Comparison of ENCODE assay signal across 9 mouse cellular contexts in genomic region chr17:15108473-15109441, GRCm38 (mm10).
A peak's percentile ranks its signal among the peaks of the same experiment; 100 is the strongest.
DNase-seq lines count a peak whose midpoint lies in the region; ATAC-seq and TF ChIP-seq lines count a peak whose summit lies in the region.
"Had no signal": no experiment of that assay in that cellular context is flagged by ENCODE, and none has a peak within 500 bp of the region (broad histone marks: within the 10 kb centered on the region; RNA-seq: fewer than 3 reads in every experiment).

No protein-coding gene starts in this region.

- H3K9me3 ChIP-seq in lung, embryonic 15.5 days, result no peaks in the 10 kb centered on the region
- H3K9me3 ChIP-seq in forebrain, embryonic 10.5 days, result no peaks in the 10 kb centered on the region

- no peaks in the 10 kb centered on the region; the same call in 1 of the 2 replicates for H3K27me3 ChIP-seq in lung, embryonic 15.5 days
- 0 out of 2 replicates have a peak, but pooled peaks cover 3% of the 10 kb centered on the region for H3K27me3 ChIP-seq in forebrain, embryonic 10.5 days (ENCODE audit: poor library complexity, severe bottlenecking)

- 16% methylated on average over 20 of the region's 20 CpGs for WGBS in lung, embryonic 15.5 days
- 33% methylated on average over 20 of the region's 20 CpGs for WGBS in lung, adult 2 months
- 66% methylated on average over 20 of the region's 20 CpGs for WGBS in forebrain, embryonic 10.5 days

- TF ChIP-seq POLR2A in lung, adult 2 months (IDR thresholded peaks at IDR 0.05; ENCODE audit: borderline replicate concordance, extremely low read depth, low read depth, low read length), result no peak

- DNase-seq in lung, adult 2 months, result no peak
- no peak for DNase-seq in forebrain, embryonic 10.5 days (ENCODE audit: extremely low spot score, low spot score)
- peak; percentile 26 to 28 for DNase-seq in layer of hippocampus, postnatal 14 days (ENCODE audit: low spot score in 2 of 2)
- peak; percentile 65 for DNase-seq in retina, postnatal 1 day
- DNase-seq in natural killer cell, adult 2 months (ENCODE audit: low spot score in 2 of 2), result no peak
- DNase-seq in thymus, adult 18-20 months, result no peak
- DNase-seq in cerebellum, postnatal 36 days, result no peak

- peak overlapping the region; percentile 45 for H3K4me2 ChIP-seq in lung, embryonic 15.5 days

- peak; percentile 79 for ATAC-seq in lung, embryonic 15.5 days (ENCODE audit: borderline replicate concordance, extremely low read depth, low FRiP score, low TSS enrichment)

- H3K27ac ChIP-seq in lung, embryonic 15.5 days, result no peak overlapping the region
- H3K27ac ChIP-seq in forebrain, embryonic 10.5 days, result peak overlapping the region; percentile 58
- H3K27ac ChIP-seq: macrophage had no signal

- H3K4me1 ChIP-seq in lung, embryonic 15.5 days, result peaks cover 14% of the 10 kb centered on the region
- no peaks in the 10 kb centered on the region for H3K4me1 ChIP-seq in lung, adult 2 months (ENCODE audit: control insufficient read depth, insufficient read depth, low read length)
- H3K4me1 ChIP-seq in forebrain, embryonic 10.5 days, result peaks cover 17% of the 10 kb centered on the region

- H3K9ac ChIP-seq in lung, embryonic 15.5 days, result no peak overlapping the region

- H3K36me3 ChIP-seq in lung, embryonic 15.5 days, result no peaks in the 10 kb centered on the region
- no peaks in the 10 kb centered on the region for H3K36me3 ChIP-seq in forebrain, embryonic 10.5 days (replicated peaks)

- H3K4me3 ChIP-seq in lung, embryonic 15.5 days, result no peak overlapping the region
- H3K4me3 ChIP-seq in lung, adult 2 months (replicated peaks; ENCODE audit: extremely low read depth, low read depth, low read length), result no peak overlapping the region
- H3K4me3 ChIP-seq in forebrain, embryonic 10.5 days, result peak overlapping the region; percentile 5; the same call in 1 of the 2 replicates

- TF ChIP-seq CTCF in lung, adult 2 months (IDR thresholded peaks at IDR 0.05; ENCODE audit: insufficient read depth, low read length), result no peak

Comparison
In these comparisons a context has a peak if more than half of its experiments do, and no peak if none do; other contexts are left out.
1. DNase-seq: peak in layer of hippocampus, postnatal 14 days (2 of 2) and retina, postnatal 1 day (single experiment); none in lung, adult 2 months (single experiment), forebrain, embryonic 10.5 days (single experiment), natural killer cell, adult 2 months (0 of 2), thymus, adult 18-20 months (0 of 2) and cerebellum, postnatal 36 days (0 of 2).